Mouse (Mus musculus) midbrain, embryonic 11.5 days (tissue): ENCODE measurements around the gene Prdx1. TPM values are rescaled to one million over a fixed set of nuclear protein-coding genes. Genes with fewer than 3 reads are reported as not detected.
A peak's percentile ranks its signal among the peaks of the same experiment; 100 is the strongest.
"Not testable (repeated sequence)": the region's sequence is repeated elsewhere in the genome, so short reads cannot be mapped to it uniquely, and the experiment has no call there.

Experiments
- ATAC-seq: fragments of 200-750 bp; cut with Nextera tagmentation; 2 replicates; pipeline ENCODE4 v1.8.0; 2017; ENCODE audit warnings: moderate TSS enrichment, moderate library complexity; ENCODE audit not compliant: low FRiP score
- DNase-seq: peaks from one replicate; pipeline ENCODE4 v3.0.0; 2015; ENCODE audit warnings: low spot score; ENCODE audit errors: missing footprints
- H3K27ac ChIP-seq: fragments of 300-500 bp; sonication (generic); 2 replicates; pipeline ENCODE4 v1.5.1; 2014; ENCODE audit warnings: low read depth, low read length
- H3K27me3 ChIP-seq: fragments of 300-500 bp; sonication (generic); 2 replicates; pipeline ENCODE4 v1.6.1; 2014; ENCODE audit warnings: mild to moderate bottlenecking, low read length, moderate library complexity, mixed read lengths; ENCODE audit not compliant: control insufficient read depth, insufficient read depth
- H3K36me3 ChIP-seq: fragments of 300-500 bp; sonication (generic); 2 replicates; pipeline ENCODE4 v1.6.1; 2014; ENCODE audit warnings: mild to moderate bottlenecking, low read length, moderate library complexity, mixed read lengths; ENCODE audit not compliant: control insufficient read depth, insufficient read depth
- H3K4me1 ChIP-seq: fragments of 300-500 bp; sonication (generic); 2 replicates; pipeline ENCODE4 v1.6.1; 2014; ENCODE audit warnings: low read length; ENCODE audit not compliant: control insufficient read depth, insufficient read depth
- H3K4me2 ChIP-seq: fragments of 300-500 bp; sonication (generic); 2 replicates; pipeline ENCODE4 v1.6.1; 2014; ENCODE audit warnings: mild to moderate bottlenecking, moderate library complexity
- H3K4me3 ChIP-seq: fragments of 300-500 bp; sonication (generic); 2 replicates; pipeline ENCODE4 v1.5.1; 2014; ENCODE audit warnings: low read depth, low read length
- H3K9ac ChIP-seq: fragments of 300-500 bp; sonication (generic); 2 replicates; pipeline ENCODE4 v1.6.1; 2014; ENCODE audit warnings: low read length
- H3K9me3 ChIP-seq: fragments of 300-500 bp; sonication (generic); 2 replicates; pipeline ENCODE4 v1.6.1; 2016; ENCODE audit warnings: low read length; ENCODE audit not compliant: control insufficient read depth
- WGBS: fragments of 180-500 bp; shearing (Covaris S2); extraction: QIAGEN DNeasy Blood & Tissue Kit; methylation state at CpG from one replicate; pipeline ENCODE4 v1.1.7; 2014; 5-methylcytosine and 5-hydroxymethylcytosine counted together
- polyA plus RNA-seq: library from polyadenylated mRNA; unstranded; fragments of >200 nt; fragmentation: Nextera tagmentation; extraction: Ambion mirVana; gene quantifications from 2 replicates; pipeline ENCODE4 v1.2.1, GENCODE M21; 2014

Prdx1 gene
- polyA plus RNA-seq, 1 experiment from 2014 or later, result 1,053 TPM

- DNase-seq, result peak; percentile 68
- Histone ChIP-seq H3K9me3 (no peaks in the 10 kb centered on the region), H3K4me2 (no peak overlapping the region), H3K4me3 (no peak overlapping the region), H3K36me3 (no peaks in the 10 kb centered on the region), H3K4me1 (no peaks in the 10 kb centered on the region), H3K27me3 (no peaks in the 10 kb centered on the region), H3K9ac (no peak overlapping the region), H3K27ac (no peak overlapping the region)
- ATAC-seq, result no peak
- 61% methylated on average over 2 of the region's 2 CpGs for WGBS
Observed at GRCm38 (mm10) chr4:116669291-116669690, 16.1 kb upstream of the Prdx1 start.

GRCm38 (mm10) chr4:116672785-116673184, 12.6 kb upstream of the Prdx1 start:
- peak; percentile 41 for DNase-seq
- Histone ChIP-seq H3K4me3 (no peak overlapping the region), H3K27me3 (no peaks in the 10 kb centered on the region), H3K4me1 (no peaks in the 10 kb centered on the region), H3K9ac (no peak overlapping the region), H3K4me2 (no peak overlapping the region), H3K27ac (no peak overlapping the region), H3K36me3 (no peaks in the 10 kb centered on the region), H3K9me3 (no peaks in the 10 kb centered on the region)
- 79% methylated on average over 2 of the region's 2 CpGs for WGBS
- ATAC-seq, result no peak

DNA sequence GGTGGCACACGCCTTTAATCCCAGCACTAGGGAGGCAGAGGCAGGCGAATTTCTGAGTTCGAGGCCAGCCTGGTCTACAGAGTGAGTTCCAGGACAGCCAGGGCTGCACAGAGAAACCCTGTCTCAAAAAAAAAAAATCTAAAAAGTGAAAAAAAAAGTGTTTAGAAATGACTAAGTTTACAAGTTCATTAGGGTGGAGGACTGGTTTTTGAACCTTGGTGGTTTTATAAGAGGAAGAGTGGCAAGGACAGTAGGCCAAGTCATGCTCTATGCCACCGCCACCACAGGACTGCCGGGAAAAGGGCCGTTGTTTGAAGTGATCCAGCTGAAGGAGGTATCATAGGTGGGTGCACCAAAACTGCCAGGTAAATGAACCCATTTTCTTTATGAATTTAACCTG, 10.6 kb upstream of the Prdx1 start:
- H3K27me3 ChIP-seq, H3K4me1 ChIP-seq, H3K9me3 ChIP-seq, H3K9ac ChIP-seq, H3K4me2 ChIP-seq, H3K27ac ChIP-seq, H3K4me3 ChIP-seq, ATAC-seq, DNase-seq, H3K36me3 ChIP-seq: not testable (repeated sequence)
- 92% methylated on average over 6 of the region's 6 CpGs for WGBS

DNA sequence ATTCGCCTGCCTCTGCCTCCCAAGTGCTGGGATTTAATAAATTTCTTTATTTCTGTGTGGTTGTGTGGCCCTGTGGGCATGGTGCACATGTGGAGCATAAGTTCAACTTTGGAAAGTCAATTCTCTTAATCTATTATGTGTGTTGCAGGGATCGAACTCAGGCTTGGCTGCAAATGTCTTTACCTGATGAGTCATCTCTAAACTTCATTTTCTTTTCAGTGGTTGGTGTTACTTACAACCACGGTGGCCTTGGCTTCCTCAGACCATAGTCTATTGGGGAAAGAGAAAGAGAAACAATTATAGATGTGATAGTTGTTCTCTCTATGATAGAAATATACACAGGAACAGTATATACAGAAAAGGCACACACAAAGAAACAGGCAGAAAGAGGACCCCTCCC, 9.3 kb upstream of the Prdx1 start:
- Histone ChIP-seq H3K9me3 (no peaks in the 10 kb centered on the region), H3K27ac (no peak overlapping the region), H3K36me3 (no peaks in the 10 kb centered on the region), H3K4me3 (no peak overlapping the region), H3K4me1 (no peaks in the 10 kb centered on the region), H3K27me3 (no peaks in the 10 kb centered on the region), H3K9ac (no peak overlapping the region), H3K4me2 (no peak overlapping the region)
- WGBS, result 91% methylated on average over 3 of the region's 3 CpGs
- no peak for DNase-seq
- no peak for ATAC-seq

DNA sequence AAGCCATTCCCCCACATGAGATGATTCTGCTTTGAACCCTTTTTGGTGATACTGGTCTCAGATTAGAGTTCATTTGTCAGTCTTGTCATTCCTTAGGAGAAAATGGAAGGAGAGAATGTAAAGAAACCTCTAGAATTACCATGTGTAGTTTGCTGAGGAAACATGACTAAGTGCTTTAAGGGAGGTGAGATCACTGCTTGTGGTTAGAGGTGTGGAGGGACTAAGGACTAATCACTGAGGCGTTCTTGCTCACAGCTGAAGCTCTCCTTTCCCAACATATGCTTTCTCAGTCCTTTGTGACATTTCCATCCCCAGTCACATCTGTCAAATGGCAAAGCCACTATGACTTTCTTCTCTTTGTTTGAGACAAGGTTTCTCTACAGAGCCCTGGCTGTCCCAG, 7.5 kb upstream of the Prdx1 start:
- Histone ChIP-seq H3K9ac (no peak overlapping the region), H3K4me1 (no peaks in the 10 kb centered on the region), H3K27ac (no peak overlapping the region), H3K4me3 (no peak overlapping the region), H3K9me3 (no peaks in the 10 kb centered on the region), H3K27me3 (no peaks in the 10 kb centered on the region), H3K36me3 (no peaks in the 10 kb centered on the region), H3K4me2 (no peak overlapping the region)
- DNase-seq (peak; percentile 44), ATAC-seq (no peak)
- WGBS, result 71% methylated on average over 1 of the region's 1 CpGs

GRCm38 (mm10) chr4:116679141-116679540, 6.2 kb upstream of the Prdx1 start:
- no peaks in the 10 kb centered on the region for H3K36me3 ChIP-seq
- ATAC-seq (no peak), DNase-seq (peak; percentile 53)
- H3K4me2 ChIP-seq, result no peak overlapping the region
- H3K4me3 ChIP-seq, result no peak overlapping the region
- WGBS, result 74% methylated on average over 5 of the region's 5 CpGs
- no peaks in the 10 kb centered on the region for H3K9me3 ChIP-seq
- H3K9ac ChIP-seq, result no peak overlapping the region
- H3K27ac ChIP-seq, result no peak overlapping the region
- no peaks in the 10 kb centered on the region for H3K27me3 ChIP-seq
- no peaks in the 10 kb centered on the region for H3K4me1 ChIP-seq

GRCm38 (mm10) chr4:116680521-116680920, 4.8 kb upstream of the Prdx1 start:
- 91% methylated on average over 4 of the region's 4 CpGs for WGBS
- not testable (repeated sequence) for H3K4me3 ChIP-seq, H3K9ac ChIP-seq, H3K4me2 ChIP-seq, H3K9me3 ChIP-seq, H3K36me3 ChIP-seq, ATAC-seq, DNase-seq, H3K4me1 ChIP-seq, H3K27ac ChIP-seq, H3K27me3 ChIP-seq

- H3K27ac ChIP-seq, result no peak overlapping the region
- WGBS, result 87% methylated on average over 4 of the region's 4 CpGs
Observed at GRCm38 (mm10) chr4:116683957-116684356, 1.4 kb upstream of the Prdx1 start.

DNA sequence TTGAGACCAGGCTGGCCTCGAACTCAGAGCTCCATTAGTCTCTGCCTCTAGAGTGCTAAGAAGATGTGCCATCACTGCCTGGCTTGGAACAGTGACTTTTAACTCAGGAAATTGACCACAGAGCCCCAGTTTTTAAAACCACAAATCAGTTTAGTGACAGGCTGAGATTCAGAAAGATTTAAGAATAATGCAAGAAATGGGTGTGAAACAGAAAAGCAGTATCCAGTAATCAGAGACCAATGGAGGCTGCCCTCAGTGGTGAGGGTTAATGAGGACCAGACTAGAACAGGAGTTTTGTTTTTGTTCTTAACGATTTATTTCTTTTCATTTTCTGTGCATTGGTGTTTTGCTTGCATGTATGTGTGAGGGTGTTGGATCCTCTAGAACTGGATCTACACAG, 679 bp upstream of the Prdx1 start:
- WGBS, result 81% methylated on average over 2 of the region's 2 CpGs
- no peaks in the 10 kb centered on the region for H3K9me3 ChIP-seq
- H3K4me1 ChIP-seq, result peaks cover 10% of the 10 kb centered on the region
- no peak for DNase-seq
- no peaks in the 10 kb centered on the region for H3K27me3 ChIP-seq
- no peak overlapping the region for H3K4me2 ChIP-seq
- H3K9ac ChIP-seq, result no peak overlapping the region
- H3K36me3 ChIP-seq, result peaks cover 7% of the 10 kb centered on the region; the same call in 1 of the 2 replicates
- no peak overlapping the region for H3K27ac ChIP-seq
- ATAC-seq, result no peak
- no peak overlapping the region for H3K4me3 ChIP-seq

More at GRCm38 (mm10) chr4:116683957-116684356, 1.4 kb upstream of the Prdx1 start:
- no peaks in the 10 kb centered on the region for H3K9me3 ChIP-seq
- H3K36me3 ChIP-seq, result peaks cover 4% of the 10 kb centered on the region; the same call in 1 of the 2 replicates
- DNase-seq (peak; percentile 23), ATAC-seq (no peak)
- no peak overlapping the region for H3K9ac ChIP-seq
- no peak overlapping the region for H3K4me2 ChIP-seq
- peaks cover 10% of the 10 kb centered on the region for H3K4me1 ChIP-seq
- no peaks in the 10 kb centered on the region for H3K27me3 ChIP-seq
- no peak overlapping the region for H3K4me3 ChIP-seq

DNA sequence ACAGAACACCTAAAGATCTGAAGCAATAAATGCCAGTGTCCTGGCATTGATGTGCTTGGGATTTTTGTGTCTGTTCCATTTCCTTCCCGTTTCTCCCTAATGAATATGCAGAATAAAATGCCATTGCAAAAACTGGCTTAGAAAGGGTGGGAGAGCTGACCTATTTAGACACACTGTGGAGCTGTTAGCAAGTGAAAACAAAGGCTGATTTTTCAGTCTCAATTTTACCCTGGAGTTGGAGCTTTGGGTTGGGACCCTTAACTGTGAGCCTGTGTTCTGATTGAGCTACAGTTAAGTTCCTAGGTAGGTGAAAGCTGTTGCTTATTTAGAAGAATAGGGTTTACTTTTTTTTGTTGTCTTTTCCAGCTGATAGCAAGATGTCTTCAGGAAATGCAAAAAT, 1.7 kb downstream of the Prdx1 start:
- ATAC-seq (no peak), DNase-seq (peak; percentile 85)
- Histone ChIP-seq H3K27me3 (no peaks in the 10 kb centered on the region), H3K9me3 (no peaks in the 10 kb centered on the region), H3K4me3 (peak overlapping the region; percentile 70), H3K36me3 (peaks cover 8% of the 10 kb centered on the region; the same call in 1 of the 2 replicates), H3K9ac (no peak overlapping the region; the same call in 1 of the 2 replicates), H3K27ac (no peak overlapping the region), H3K4me2 (peak overlapping the region; percentile 75), H3K4me1 (peaks cover 10% of the 10 kb centered on the region)
- WGBS, result 26% methylated on average over 1 of the region's 1 CpGs
